Mouse (Mus musculus): ENCODE data around the gene Fgr.

Fgr gene

GRCm38 (mm10) chr4:133050837-133051549 lies 77.1 kb downstream of the Fgr start:
- peak; percentile 43 for DNase-seq (ENCODE audit: low spot score)

- DNase-seq (ENCODE audit: low spot score), result no peak
Observed at GRCm38 (mm10) chr4:133051550-133051865, 77.6 kb downstream of the Fgr start.
